Mouse (Mus musculus) small intestine, adult 2 months (tissue): ENCODE results near the gene Ociad2. TPM values are rescaled to one million over a fixed set of nuclear protein-coding genes. Genes with fewer than 3 reads are reported as not detected.
"Not testable (repeated sequence)": the region's sequence is repeated elsewhere in the genome, so short reads cannot be mapped to it uniquely, and the experiment has no call there.

Experiments used
- H3K27ac ChIP-seq: fragments of 200-500 bp; 2 replicates; pipeline ENCODE4 v1.5.1; 2012; ENCODE audit warnings: low read depth, low read length, control low read depth, inconsistent platforms; ENCODE audit not compliant: insufficient read depth
- H3K27me3 ChIP-seq: fragments of 200-500 bp; 2 replicates; pipeline ENCODE4 v1.6.1; 2012; ENCODE audit warnings: mild to moderate bottlenecking, moderate library complexity, low read length, inconsistent platforms; ENCODE audit not compliant: control insufficient read depth, insufficient read depth
- H3K36me3 ChIP-seq: fragments of 200-500 bp; 2 replicates; pipeline ENCODE4 v1.6.1; 2012; ENCODE audit warnings: mild to moderate bottlenecking, low read length, control low read depth, inconsistent platforms; ENCODE audit not compliant: control insufficient read depth, insufficient read depth
- H3K4me1 ChIP-seq: fragments of 200-500 bp; 2 replicates; pipeline ENCODE4 v1.6.1; 2012; ENCODE audit warnings: low read length, inconsistent platforms, mixed read lengths; ENCODE audit not compliant: control insufficient read depth, insufficient read depth, insufficient read length
- H3K4me3 ChIP-seq: fragments of 200-500 bp; 2 replicates; pipeline ENCODE4 v1.5.1; 2012; ENCODE audit warnings: low read depth, mild to moderate bottlenecking, control low read depth, inconsistent platforms, low read length, moderate library complexity
- CTCF ChIP-seq: fragments of 200-500 bp; IDR thresholded peaks from 2 replicates; pipeline ENCODE4 v1.5.1; 2012; ENCODE audit warnings: low read depth, mild to moderate bottlenecking, control low read depth, inconsistent platforms, low read length, moderate library complexity, mixed read lengths; ENCODE audit not compliant: insufficient replicate concordance, insufficient read length; ENCODE audit errors: extremely low read depth
- POLR2A ChIP-seq: fragments of 200-500 bp; IDR thresholded peaks from 2 replicates; pipeline ENCODE4 v1.6.1; 2012; ENCODE audit warnings: low read depth, mild to moderate bottlenecking, control low read depth, inconsistent platforms, low read length, moderate library complexity
- WGBS: fragments of 180-500 bp; shearing (Covaris S2); methylation state at CpG from one replicate; pipeline ENCODE4 v1.1.7; 2018; 5-methylcytosine and 5-hydroxymethylcytosine counted together
- polyA plus RNA-seq: library from polyadenylated mRNA; depleted of rRNA; stranded (reverse); fragments of >200 nt; gene quantifications from 2 replicates; pipeline ENCODE4 v1.2.3, GENCODE M21; 2012

Ociad2 gene
- polyA plus RNA-seq, 1 experiment, result 10.6 TPM

GRCm38 (mm10) chr5:73323602-73324001 is 17.2 kb downstream of the Ociad2 start:
- H3K4me3 ChIP-seq, result no peak overlapping the region
- 66% methylated on average over 5 of the region's 5 CpGs for WGBS
- peaks cover 27% of the 10 kb centered on the region for H3K36me3 ChIP-seq
- no peaks in the 10 kb centered on the region for H3K27me3 ChIP-seq
- H3K27ac ChIP-seq, result no peak overlapping the region
- no peak for TF ChIP-seq CTCF
- no peak for TF ChIP-seq POLR2A
- H3K4me1 ChIP-seq, result no peaks in the 10 kb centered on the region

GRCm38 (mm10) chr5:73322684-73323083 is 18.1 kb downstream of the Ociad2 start:
- H3K27me3 ChIP-seq, H3K4me1 ChIP-seq, H3K27ac ChIP-seq, H3K4me3 ChIP-seq: not testable (repeated sequence)
- H3K36me3 ChIP-seq, result peaks cover 23% of the 10 kb centered on the region
- 84% methylated on average over 1 of the region's 1 CpGs for WGBS

GRCm38 (mm10) chr5:73319306-73319705 is 21.5 kb downstream of the Ociad2 start:
- no peak overlapping the region for H3K27ac ChIP-seq
- H3K36me3 ChIP-seq, result peaks cover 21% of the 10 kb centered on the region
- H3K4me1 ChIP-seq, result no peaks in the 10 kb centered on the region
- TF ChIP-seq POLR2A, result no peak
- TF ChIP-seq CTCF, result no peak
- WGBS, result 67% methylated on average over 5 of the region's 5 CpGs
- no peaks in the 10 kb centered on the region for H3K27me3 ChIP-seq
- H3K4me3 ChIP-seq, result no peak overlapping the region

GRCm38 (mm10) chr5:73314654-73315053 is 26.2 kb downstream of the Ociad2 start:
- no peaks in the 10 kb centered on the region for H3K4me1 ChIP-seq
- peaks cover 43% of the 10 kb centered on the region for H3K36me3 ChIP-seq
- 98% methylated on average over 2 of the region's 2 CpGs for WGBS
- H3K4me3 ChIP-seq, result no peak overlapping the region
- no peak for TF ChIP-seq POLR2A
- TF ChIP-seq CTCF, result no peak
- no peak overlapping the region for H3K27ac ChIP-seq
- H3K27me3 ChIP-seq, result no peaks in the 10 kb centered on the region

- WGBS, result 88% methylated on average over 10 of the region's 10 CpGs
- peaks cover 50% of the 10 kb centered on the region for H3K36me3 ChIP-seq
- H3K4me3 ChIP-seq, result no peak overlapping the region
- TF ChIP-seq CTCF (no peak), POLR2A (no peak)
- no peaks in the 10 kb centered on the region for H3K27me3 ChIP-seq
- H3K27ac ChIP-seq, result no peak overlapping the region
- H3K4me1 ChIP-seq, result no peaks in the 10 kb centered on the region
Measured at GRCm38 (mm10) chr5:73313591-73313990, 27.2 kb downstream of the Ociad2 start.

- Histone ChIP-seq H3K27me3 (no peaks in the 10 kb centered on the region), H3K4me1 (no peaks in the 10 kb centered on the region), H3K27ac (no peak overlapping the region), H3K4me3 (no peak overlapping the region), H3K36me3 (peaks cover 65% of the 10 kb centered on the region)
- WGBS, result 77% methylated on average over 5 of the region's 5 CpGs
- TF ChIP-seq POLR2A (no peak), CTCF (no peak)
Measured at GRCm38 (mm10) chr5:73311458-73311857, 29.4 kb downstream of the Ociad2 start.

GRCm38 (mm10) chr5:73310401-73310800 is 30.4 kb downstream of the Ociad2 start:
- no peak overlapping the region for H3K4me3 ChIP-seq
- H3K4me1 ChIP-seq, result no peaks in the 10 kb centered on the region
- TF ChIP-seq POLR2A, result no peak
- TF ChIP-seq CTCF, result no peak
- no peaks in the 10 kb centered on the region for H3K27me3 ChIP-seq
- no peak overlapping the region for H3K27ac ChIP-seq
- peaks cover 66% of the 10 kb centered on the region for H3K36me3 ChIP-seq
- 86% methylated on average over 1 of the region's 1 CpGs for WGBS

- TF ChIP-seq POLR2A (no peak), CTCF (no peak)
- Histone ChIP-seq H3K4me1 (no peaks in the 10 kb centered on the region), H3K36me3 (peaks cover 67% of the 10 kb centered on the region), H3K4me3 (no peak overlapping the region), H3K27me3 (no peaks in the 10 kb centered on the region), H3K27ac (no peak overlapping the region)
- 86% methylated on average over 4 of the region's 4 CpGs for WGBS
Measured at GRCm38 (mm10) chr5:73309496-73309895, 31.3 kb downstream of the Ociad2 start.
